Mouse (Mus musculus): ENCODE results near the gene Dapk1.

The Dapk1 gene

DNA sequence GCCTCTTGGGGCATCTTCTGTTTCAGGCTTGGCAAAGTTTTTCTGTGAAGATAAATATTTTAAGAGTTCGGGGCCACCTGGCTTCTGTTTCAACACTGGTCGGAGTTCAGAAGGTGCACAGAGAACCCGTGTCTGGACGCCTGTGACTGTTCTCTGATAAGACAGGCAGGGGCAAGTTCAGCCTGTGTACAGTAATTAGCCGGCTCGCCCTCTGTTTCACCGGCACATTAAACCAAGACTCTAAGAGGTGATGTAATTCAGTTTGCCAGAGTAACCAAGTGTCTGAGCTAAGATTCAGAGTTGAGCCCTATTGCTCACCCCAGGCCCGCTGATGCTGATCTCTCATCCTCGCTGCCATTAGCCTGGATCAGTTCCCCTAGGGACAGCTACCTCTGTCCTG lies 16.5 kb downstream of the Dapk1 start:
- DNase-seq, result no peak

- no peak for DNase-seq
These were observed 18.0 kb downstream of the Dapk1 start for GRCm38 (mm10) chr13:60619723-60620122.

DNA sequence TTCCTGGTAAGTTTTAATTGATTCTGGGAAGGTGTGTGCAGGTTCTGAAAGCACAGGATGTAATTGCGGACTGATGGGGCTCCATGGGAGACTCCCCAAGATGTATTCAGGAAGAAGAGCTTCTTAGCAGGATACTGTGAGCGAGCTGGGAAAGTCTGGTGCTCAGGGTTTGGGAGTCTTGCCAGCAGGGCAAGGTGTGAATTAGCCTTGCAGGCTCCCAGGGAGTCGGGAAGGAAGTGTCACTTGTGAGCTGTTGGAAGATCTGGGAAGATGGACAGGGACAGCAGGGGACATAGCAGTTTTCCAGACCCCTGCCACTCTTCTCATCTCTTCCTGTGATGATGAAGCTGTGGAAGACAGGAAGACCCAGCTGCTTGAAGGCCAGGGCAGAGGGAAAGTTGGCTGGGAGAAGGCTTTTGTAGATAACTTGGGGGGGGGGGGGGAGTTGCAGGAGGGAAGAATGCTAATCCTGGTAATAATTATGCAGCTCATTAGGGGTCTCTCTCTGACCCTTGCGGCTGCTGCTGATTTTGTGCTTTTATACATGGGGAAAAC lies 19.7 kb downstream of the Dapk1 start:
- DNase-seq, result no peak

DNA sequence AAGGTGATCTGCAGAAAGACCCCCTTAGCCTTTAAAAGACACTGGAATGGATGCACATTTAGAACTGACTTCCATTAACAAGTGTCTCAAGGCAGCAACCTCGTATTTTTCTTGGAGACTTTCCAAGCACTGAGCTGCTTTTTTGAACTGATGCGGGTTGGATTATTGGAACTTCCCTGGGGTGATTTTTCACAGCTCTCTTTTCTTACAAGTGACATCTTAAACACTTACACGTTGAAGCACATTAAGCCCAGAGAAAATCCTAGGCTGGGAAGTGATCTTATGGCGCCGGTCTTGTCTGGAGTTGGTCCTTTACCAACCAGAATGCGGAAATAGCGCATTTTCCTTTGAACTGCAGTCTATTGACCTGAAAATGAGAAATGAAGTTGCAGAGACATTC lies 23.8 kb downstream of the Dapk1 start:
- no peak for DNase-seq

DNA sequence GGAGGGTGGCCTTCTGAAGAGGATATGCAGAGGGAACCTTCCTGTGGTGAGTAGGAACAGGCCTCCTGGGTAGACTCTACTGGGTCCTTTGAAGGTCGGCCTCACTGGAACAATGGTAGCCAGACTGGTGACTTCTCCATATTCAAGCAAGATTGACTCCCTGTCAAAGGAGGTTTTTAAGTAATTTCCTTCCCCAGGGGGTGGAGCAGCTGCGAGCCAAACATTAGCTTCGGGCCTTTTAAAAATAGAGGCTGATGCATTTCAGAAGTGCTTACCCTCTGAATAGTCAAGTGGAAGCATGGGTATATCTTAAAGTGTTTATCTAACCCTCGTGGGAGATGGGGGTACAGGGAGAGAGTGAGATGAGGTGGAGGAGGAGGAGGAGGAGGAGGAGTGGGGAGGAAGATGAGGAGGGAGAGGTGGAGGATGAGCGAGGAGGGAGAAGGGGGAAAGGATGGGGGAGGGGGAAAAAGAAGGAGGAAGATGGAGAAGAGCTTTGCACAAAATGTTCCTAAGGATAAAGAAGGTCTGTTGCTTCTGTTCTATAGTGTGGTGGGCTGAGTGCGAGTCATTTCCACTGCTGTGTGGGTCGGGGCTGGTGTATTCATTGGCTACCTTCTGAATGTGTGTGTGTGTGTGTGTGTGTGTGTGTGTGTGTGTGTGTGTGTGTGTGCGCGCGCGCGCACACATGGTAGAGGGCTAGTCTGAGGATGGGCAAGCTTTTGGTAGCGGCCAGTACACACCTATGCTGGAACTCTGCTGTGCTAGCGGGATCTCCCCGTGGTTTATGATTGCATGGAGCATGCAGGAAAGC lies 26.3 kb downstream of the Dapk1 start:
- no peak for DNase-seq

- no peak for DNase-seq
These were observed 26.9 kb downstream of the Dapk1 start for GRCm38 (mm10) chr13:60628657-60628950.

DNA sequence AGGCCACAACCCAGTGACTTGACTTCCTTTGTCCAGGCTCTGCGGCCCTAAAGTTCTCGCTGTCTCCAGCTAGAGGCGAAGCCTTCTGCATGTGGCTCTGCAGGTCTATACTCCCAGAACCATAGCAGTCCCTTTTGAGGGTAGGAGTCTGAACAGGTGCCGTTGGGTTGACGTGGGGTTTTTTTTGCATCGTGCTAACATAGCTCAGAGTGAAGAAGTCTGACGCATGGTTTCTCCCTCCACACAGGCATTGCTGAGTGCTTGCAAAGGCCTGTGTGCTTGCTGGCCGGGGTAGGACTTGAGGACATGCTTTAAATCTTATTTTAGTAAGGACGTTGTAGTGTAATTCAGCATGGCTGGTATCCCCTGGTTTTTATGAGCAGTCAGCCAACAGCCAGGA lies 27.7 kb downstream of the Dapk1 start:
- DNase-seq, result no peak

GRCm38 (mm10) chr13:60633945-60634344 lies 32.2 kb downstream of the Dapk1 start:
- no peak for DNase-seq

- DNase-seq, result no peak
These were observed 33.9 kb downstream of the Dapk1 start for GRCm38 (mm10) chr13:60635636-60636035.

- DNase-seq, result no peak
These were observed 37.8 kb downstream of the Dapk1 start for GRCm38 (mm10) chr13:60639482-60640055.

- no peak for DNase-seq
These were observed 38.7 kb downstream of the Dapk1 start for GRCm38 (mm10) chr13:60640420-60640819.

GRCm38 (mm10) chr13:60644457-60644889 lies 42.7 kb downstream of the Dapk1 start:
- no peak for DNase-seq

- DNase-seq, result no peak
These were observed 45.0 kb downstream of the Dapk1 start for GRCm38 (mm10) chr13:60646791-60647190.

- DNase-seq, result no peak
These were observed 46.6 kb downstream of the Dapk1 start for GRCm38 (mm10) chr13:60648350-60648749.

DNA sequence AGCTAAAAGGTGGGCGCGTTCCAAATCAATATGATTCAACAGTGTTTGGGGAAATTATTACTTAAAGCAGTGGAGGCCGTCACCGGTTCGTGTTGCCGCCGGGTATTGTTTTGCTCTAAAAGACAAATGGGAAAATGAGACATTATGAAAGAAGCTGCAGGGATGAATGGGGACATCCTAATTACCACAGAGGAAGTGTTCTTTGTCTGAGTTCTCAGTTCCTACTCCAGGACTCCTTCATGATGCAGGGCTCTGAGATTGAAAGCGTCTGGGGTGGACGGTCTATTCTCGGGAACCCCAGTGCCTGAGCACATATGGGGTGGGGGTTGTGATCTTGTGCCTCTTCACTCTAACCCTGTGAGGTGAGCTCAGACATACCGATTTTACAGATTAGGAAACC lies 48.3 kb downstream of the Dapk1 start:
- DNase-seq, result no peak

DNA sequence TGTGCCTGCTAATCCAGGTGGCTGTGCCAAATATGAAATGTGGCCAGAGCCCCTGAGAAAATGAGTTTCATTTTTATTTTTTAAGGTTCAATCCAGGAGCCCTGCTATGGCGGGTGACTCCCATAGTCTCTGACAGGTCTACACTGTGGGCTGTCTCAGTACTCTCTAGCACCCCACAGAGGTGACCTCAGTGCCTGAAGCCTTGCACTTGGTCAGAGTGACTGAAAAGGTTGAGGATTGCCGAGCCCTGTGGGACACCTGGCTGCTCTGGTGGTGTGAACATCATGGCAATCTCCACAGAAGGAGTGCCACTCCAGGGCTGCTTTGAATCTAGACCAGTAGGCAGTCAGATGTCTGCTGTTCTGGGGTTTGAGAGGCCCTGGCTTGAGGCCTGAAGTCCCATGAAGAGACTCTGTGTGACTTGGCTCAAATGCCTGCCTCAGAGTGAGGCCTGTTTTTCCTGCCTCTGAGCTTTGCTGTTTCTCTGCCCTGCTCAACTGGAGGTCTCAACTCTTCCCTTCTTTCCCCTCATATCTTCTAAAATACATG lies 52.3 kb downstream of the Dapk1 start:
- no peak for DNase-seq

DNA sequence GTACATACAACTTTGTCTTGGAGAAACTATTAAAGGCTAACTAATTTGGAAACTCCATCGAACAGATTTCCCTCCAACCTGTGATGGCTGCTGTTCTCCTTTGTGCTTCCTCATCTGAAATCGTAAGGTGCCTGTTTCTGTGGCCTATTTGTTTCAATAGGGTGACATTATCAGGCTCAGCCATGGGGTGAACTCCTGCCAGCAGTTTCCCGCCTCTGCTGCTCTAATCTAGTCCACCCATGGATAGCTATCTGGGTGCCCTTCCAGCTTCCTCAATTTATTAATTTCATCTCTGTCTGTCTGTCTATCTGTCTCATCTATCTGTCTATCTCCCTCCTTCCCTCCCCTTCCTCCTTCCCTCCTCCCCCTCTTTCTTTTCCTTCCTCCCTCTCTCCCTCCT lies 53.5 kb downstream of the Dapk1 start:
- DNase-seq, result no peak

GRCm38 (mm10) chr13:60659600-60659999 lies 57.9 kb downstream of the Dapk1 start:
- DNase-seq, result no peak

GRCm38 (mm10) chr13:60660056-60660455 lies 58.3 kb downstream of the Dapk1 start:
- DNase-seq, result no peak

- DNase-seq, result no peak
These were observed 59.0 kb downstream of the Dapk1 start for GRCm38 (mm10) chr13:60660711-60661261.

GRCm38 (mm10) chr13:60662493-60663177 lies 60.9 kb downstream of the Dapk1 start:
- no peak for DNase-seq

DNA sequence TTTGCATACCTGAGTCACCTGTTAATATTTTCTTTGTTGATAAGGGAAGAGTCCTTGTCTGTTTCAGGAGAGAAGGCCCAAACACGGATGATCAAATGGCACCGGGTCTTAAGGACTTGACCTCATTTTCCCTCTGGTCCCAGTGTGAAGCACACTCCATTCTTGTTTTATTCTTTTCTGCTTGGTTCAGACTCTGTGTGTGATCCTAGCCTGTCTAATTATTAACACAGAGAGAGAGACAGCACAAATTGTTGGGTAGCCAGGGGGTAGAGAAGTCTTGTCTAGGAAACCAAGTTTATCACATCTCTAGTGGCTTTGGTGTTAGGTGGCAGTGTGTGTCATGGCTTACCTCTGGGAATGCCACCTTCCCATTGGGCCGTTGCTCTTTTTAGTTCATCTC lies 62.3 kb downstream of the Dapk1 start:
- no peak for DNase-seq

GRCm38 (mm10) chr13:60664816-60665215 lies 63.1 kb downstream of the Dapk1 start:
- DNase-seq, result no peak

Measured in thymus, postnatal 25 days (tissue).